Mouse (Mus musculus) cerebellum, adult 2 months (tissue): Measurements from ENCODE around the gene Slc4a3.

Source experiments
- CTCF ChIP-seq: fragments of 200-500 bp; IDR thresholded peaks from 2 replicates; pipeline ENCODE4 v1.5.1; 2011; ENCODE audit warnings: low read depth, mild to moderate bottlenecking, control low read depth, low read length, moderate library complexity, borderline replicate concordance; ENCODE audit not compliant: insufficient read depth
- POLR2A ChIP-seq: fragments of 200-500 bp; IDR thresholded peaks from 2 replicates; pipeline ENCODE4 v1.6.1; 2011; ENCODE audit warnings: low read length, control low read depth, borderline replicate concordance; ENCODE audit not compliant: insufficient read depth

DNA sequence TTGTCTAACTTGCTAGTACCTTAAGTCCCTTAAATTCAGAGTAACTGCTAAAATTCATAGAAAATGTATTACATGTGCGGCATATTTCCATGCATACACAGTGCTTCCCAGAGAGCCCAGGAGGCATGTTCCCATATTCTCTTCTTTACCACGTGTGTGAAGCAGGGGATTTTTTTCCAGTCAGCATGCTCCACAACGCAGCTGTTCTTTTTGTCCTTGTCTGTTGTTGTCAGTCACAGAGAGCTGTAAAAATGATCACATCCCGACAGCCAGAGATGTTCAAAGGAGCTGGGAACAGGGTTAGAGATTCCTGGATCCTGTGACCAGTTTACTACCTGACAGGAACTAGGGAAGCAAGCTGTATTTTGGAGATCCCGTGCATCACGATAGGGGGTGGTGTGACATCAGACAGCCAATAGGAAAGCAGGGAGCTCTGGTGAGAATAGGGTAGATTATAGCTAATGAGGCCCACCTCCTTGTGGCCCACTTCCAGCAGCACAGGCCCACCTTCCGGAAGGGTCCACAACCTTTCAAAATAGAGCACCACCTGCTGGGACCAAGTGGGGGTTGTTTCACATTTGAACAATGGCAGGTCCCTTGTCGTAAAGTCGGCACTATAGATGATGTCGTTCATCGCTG lies 62.7 kb downstream of the Slc4a3 start:
- no peak for TF ChIP-seq POLR2A
- TF ChIP-seq CTCF: no peak
